Mouse (Mus musculus) brain, embryonic 14.5 days (tissue): ENCODE results near the gene Adrm1.

Source experiments
- CTCF ChIP-seq: fragments of 200-500 bp; IDR thresholded peaks from 2 replicates; pipeline ENCODE4 v1.5.1; 2012; ENCODE audit warnings: inconsistent platforms, mild to moderate bottlenecking, moderate library complexity, borderline replicate concordance; ENCODE audit not compliant: insufficient read depth, insufficient read length; ENCODE audit errors: extremely low read depth
- POLR2A ChIP-seq: fragments of 200-500 bp; IDR thresholded peaks from 2 replicates; pipeline ENCODE4 v1.6.1; 2012; ENCODE audit warnings: mild to moderate bottlenecking, inconsistent platforms, borderline replicate concordance; ENCODE audit not compliant: poor library complexity, insufficient read depth, insufficient read length, severe bottlenecking; ENCODE audit errors: extremely low read depth

DNA sequence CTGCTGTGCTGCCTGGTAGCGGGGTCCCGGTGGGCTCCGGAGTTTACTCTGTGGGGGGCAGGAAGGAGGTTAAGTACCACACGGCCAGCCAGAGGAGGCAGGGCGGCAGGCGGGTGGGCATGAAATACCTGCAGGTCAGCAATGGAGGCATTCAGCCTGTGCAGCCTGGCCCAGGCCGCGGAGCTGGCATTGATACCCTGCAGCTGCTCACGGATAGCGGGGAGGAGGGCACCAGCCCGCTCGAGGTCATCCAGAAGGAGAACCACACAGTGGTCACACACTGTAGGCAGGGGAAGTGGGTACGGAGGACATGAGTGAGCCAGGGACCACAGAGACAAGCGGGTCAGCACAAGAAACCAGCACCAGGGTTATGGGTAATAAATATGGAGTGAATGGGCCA lies 14.4 kb downstream of the Adrm1 start:
- TF ChIP-seq CTCF (no peak), POLR2A (no peak)
